Mouse (Mus musculus) CD4-positive, CD25-positive, alpha-beta regulatory T cell, adult 2 months (primary cell): ENCODE results near the gene Tada3.

ENCODE experiments used
- DNase-seq: peaks from one replicate; pipeline ENCODE4 v3.0.0-alpha.2; 2012; ENCODE audit warnings: low read depth, low spot score

Gene Tada3

DNA sequence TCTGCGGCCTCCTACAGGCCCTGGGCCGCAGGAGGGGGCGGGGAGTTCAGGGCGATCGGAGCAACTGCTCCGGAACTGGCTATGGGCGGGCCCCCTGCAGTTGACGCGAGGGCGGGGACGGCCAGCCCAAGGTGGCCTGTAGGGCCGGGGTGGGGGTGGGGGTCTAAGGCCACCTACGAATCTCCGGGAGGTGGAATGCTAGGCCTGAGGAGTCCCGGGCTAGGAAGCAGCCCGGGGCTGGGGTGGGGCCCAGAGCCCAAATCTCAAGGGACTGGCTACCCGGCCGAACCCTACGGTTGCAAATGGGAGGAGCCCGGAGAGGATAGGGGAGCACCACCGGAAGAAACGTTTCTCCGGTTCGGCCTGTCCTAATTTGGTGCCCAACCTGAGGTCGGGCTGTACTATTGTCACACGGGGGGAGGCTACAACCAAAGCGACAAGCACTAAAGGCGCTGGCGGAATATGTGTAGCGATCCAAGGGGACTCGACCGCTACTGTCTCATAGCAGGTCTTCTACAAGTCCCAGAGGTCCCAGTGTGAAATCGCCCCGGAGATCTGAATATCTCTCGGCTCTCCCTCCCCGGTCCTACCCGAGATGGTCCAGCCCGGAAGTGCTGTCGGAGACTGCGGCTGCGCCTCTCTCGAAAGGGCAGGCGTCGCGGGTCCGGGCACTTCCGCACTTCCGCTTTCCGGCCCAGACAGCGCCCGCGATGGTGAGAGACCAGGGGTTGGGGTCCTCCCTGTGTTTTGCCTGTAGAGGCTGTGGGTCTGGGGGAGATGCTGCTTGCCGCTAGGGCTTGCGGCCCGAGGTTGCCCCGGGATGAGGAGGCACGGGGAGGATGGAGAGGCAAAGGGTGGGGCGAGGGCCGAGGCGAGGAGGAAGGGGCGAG lies at the start of gene Tada3, which contains the start of gene Arpc4:
Gene Tada3 (minus strand): TSS at position 388 of the 890 bp plus-strand sequence.
Gene Arpc4 (plus strand): TSS at position 620 of the 890 bp plus-strand sequence.
- DNase-seq = peak; percentile 93

DNA sequence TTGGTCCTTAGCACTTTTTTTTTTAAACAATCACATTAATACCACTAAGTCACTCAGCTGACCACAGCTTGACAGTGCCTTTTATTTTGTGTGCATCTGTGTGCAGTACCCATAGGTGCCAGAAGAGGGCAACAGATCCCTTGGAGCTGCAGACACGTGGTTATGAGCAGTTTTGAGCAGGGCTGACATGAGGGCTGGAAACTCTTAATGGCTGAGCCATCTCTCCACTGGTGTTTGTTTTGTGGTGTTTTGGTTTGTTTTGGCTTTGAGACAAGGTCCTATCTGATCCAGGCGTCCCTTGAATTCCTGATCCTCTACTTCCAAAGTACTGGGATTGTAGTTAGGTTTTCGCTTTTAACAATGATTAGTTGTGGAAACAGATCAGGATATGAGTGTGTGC lies 49.7 kb upstream of the Tada3 start:
- DNase-seq = peak; percentile 70

DNA sequence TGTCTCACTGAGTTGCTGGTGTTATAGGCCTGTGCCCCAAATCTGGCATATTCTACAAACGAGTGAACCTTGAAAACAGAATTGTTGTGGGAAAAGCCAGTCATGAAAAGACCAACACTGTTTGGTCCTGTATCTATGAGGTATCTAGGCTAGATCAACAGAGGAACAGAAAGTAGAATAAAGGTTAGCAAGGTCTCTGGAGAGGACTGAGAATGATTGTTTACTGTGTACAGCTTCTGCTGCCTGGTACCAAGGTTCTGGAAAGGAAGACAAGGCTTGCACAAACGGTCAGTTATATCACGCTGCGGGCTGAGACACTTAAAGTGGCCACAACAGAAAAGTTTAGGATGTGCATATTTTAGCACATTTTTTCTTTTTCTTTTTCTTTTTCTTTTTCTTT lies 49.0 kb upstream of the Tada3 start:
- DNase-seq = no peak

DNA sequence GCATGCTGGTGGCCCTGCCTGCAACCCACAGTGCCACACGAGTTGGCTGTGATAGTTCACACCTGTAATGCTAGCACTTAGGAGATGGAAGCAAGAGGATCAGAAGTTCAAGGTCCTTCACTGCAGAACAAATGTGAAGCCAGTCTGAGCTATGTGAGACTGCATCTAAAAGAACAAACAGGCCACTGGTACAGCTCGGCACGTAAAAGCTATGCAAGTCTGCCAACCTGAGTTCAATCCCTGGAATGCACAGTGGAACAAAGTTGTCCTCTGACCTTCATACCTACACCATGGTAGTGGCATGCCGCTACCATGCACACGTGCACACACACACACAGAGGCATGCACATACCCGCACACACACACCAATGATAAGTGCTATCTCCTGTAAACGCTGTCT lies 46.5 kb upstream of the Tada3 start:
- DNase-seq = no peak

DNA sequence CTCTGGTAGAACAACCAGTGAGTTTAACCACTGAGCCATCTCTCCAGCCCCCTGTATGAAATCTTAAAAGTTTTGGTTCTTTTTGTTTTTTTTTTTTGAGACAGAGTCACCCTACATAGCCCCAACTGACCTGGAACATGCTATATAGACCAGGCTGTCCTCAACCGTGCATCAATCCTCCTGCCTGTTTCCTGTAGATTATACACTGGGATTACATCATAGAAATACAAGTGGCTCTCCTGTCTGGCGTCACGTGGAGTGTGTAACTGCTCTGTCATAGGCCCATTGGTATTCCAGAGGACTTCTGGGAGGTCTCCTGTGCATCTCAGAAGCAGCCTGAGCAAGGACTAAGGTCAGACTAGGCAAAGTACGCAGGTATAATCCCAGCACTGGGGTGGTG lies 45.3 kb upstream of the Tada3 start:
- DNase-seq = no peak

DNA sequence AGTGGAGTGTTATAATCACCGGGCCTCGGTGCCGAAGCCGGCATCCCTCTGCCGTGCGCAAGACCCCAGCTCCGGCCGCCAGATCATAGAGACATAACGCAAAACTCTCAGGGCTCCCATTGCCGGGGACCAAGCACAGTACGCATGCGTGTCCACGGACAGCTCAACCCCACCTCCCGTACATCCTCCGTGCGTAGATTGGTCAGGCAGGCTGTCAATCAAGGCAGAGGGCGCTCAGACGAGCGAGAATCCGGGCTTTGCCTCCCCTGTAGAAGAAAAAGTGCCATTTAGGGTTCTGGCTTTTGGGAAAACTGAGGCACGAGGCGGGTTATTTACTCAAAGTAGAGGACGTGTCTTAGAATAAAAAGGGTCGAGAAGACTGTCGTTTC lies 41.5 kb upstream of the Tada3 start, which contains the start of gene Rpusd3:
Gene Rpusd3 (minus strand): TSS at position 142 of the 389 bp plus-strand sequence.
- peak; percentile 100 for DNase-seq

DNA sequence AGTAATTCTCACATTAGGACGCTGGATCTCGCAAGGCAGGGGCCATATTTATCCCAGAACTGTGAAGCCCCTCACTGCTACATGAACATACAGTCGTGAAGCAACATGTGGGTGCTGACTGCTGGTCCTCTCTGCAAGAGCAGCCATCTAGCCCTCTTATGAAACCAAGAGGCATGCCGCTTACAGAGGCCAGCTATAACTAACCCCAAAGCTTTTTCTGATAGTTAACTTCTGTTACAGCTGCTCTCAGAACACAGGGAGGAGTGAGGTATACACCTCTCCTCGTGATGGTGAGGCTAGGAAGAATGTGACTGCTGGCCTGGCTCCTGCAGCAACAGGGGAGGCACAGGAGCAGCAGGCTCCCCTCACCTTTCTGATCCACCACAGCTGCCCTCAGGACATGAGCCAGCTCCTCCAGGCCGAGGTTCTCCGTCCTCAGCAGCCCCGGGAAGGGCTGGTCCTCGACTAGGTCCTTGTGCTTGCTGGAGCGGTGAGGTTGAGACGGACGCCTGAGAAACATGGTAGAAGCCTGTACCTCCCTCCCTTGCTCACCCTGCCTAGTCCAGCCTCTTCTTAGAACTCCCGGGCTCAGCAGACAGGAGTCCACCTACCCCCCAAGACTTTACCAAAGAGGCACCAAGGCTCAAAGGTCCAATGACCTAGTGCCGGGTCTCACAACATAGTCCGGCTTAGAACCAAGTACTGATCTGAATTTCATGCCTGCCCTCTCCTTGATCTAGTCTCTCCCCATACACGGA lies 40.9 kb upstream of the Tada3 start:
- no peak for DNase-seq

DNA sequence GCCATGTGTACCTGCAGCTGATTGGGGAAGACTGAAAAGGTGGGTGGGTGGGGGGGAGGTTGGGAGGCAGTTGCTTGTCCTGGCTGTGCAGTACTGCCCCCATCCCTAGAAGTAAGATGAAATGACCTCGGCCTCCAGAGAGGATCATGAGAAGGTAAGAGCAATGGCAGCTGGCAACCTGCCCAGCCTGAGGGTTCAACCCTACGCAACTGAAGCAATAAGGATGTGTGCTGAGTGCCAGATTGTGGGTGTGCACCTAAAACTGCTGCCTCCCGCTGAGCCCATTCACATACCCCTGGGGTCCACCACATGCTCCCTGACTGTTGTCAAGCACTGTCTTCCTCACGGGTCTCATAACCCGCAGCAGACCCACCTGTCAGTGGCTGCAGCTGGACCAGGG lies 38.7 kb upstream of the Tada3 start:
- DNase-seq = no peak

DNA sequence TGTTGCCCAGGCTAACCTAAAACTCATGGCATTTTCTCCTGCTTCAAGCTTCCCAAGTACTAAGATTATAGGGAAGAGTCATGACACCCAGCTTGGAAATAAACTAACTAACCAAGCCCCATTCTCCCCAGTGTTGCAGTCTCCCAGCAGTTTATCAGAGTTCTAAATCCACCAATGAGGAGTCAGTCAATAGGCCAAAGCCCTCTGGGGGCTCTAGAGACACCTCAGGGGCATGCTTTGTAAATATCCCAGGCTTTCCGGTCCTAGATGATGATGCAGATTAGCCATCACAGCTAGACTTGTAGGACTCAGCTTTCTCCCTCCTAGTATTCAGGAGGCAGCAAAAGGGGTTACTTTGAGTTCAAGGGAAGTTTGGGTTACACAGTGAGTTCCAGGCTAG lies 32.3 kb upstream of the Tada3 start:
- no peak for DNase-seq

DNA sequence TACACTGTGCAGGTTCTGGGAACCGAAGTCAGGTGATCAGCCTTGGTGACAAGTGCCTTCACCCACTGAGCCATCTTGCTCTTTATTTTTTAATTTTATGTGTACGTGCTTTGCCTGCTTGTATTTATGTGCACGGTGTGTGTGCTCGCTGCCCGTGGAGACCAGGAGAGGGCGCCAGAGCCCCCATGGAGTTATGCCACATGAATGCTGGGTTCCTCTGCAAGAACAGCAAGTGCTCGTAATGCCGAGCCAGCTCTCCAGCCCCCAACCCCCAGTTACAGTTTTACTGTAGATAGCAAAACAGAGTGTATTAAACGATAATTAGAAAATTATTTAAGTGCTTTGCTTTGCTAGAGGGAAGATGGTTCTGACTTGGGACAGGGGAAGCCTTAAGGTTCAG lies 29.0 kb upstream of the Tada3 start:
- peak; percentile 31 for DNase-seq

DNA sequence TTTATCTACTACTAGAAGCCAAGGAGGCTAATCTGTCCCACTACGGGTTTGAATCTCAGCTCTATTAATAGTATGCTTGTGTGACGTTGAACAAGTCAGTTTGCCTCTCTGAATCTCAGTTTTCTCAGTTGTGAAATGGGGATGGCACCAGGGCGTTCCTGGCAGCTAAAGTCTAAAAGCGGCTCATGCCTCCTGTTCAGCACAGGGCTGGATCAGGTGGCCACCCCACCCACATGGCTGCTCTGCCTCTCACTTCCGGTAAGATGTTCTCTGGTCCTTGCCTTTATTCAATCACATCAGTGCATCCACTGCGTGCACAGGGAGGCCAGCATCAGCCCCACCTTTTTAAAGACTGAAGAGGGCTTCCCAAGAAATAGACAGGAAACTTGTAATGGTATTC lies 27.8 kb upstream of the Tada3 start:
- no peak for DNase-seq

DNA sequence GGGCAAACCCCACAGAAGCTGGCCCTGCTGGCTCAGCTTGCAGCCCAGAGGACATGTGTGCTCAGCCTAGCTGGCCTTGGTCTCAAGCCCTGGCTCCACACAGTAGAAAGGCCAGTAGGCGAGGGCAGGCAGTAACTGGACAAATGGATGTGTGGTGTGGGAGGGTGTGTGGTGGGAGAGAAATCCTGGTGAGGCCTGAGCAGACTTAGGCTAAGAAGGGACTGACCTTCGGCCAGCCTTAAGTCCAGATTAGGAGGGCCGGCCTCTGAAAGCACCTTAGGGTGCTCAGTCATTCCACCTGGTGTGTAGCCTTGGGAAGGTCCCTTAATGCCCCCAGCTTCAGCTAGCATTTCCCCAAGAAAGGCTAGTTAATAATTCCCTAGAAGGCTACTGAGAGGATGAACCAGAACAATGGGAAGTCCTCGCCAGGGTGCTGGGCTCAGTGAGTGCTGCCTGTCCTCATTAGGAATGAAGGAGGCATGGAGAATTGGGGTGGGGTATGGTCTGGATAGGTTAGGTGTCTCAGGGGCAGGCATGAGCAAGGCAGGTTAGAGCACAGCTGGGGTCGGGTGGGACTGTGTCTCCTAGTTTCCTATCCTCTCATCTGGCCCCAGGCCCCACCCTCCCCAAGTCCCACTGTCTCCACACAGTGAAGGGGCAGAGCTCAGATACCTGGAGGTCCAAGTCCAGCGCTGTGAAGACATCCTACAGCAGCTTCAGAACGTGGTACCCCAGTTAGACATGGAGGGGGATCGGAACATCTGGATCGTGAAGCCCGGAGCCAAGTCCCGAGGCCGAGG lies 27.2 kb upstream of the Tada3 start:
- no peak for DNase-seq

DNA sequence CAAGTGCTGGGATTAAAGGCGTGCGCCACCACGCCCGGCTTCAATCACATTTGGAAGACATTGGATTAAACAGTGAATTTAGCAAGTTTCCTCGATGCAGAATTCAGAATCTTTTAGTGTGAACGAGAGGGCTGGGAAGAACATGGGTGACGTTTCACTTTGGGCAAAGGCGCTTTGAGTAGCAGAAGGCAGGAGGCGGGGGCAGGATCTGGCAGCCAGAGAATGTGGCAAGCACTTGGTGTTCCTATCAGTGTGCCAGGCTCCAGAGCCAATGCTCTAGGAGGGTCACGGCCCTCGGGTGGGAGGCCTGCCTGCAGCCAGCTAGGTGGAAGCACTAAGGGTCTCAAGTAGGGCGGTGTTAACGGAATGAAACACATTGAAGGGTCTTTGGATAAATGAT lies 24.4 kb upstream of the Tada3 start:
- DNase-seq = no peak

DNA sequence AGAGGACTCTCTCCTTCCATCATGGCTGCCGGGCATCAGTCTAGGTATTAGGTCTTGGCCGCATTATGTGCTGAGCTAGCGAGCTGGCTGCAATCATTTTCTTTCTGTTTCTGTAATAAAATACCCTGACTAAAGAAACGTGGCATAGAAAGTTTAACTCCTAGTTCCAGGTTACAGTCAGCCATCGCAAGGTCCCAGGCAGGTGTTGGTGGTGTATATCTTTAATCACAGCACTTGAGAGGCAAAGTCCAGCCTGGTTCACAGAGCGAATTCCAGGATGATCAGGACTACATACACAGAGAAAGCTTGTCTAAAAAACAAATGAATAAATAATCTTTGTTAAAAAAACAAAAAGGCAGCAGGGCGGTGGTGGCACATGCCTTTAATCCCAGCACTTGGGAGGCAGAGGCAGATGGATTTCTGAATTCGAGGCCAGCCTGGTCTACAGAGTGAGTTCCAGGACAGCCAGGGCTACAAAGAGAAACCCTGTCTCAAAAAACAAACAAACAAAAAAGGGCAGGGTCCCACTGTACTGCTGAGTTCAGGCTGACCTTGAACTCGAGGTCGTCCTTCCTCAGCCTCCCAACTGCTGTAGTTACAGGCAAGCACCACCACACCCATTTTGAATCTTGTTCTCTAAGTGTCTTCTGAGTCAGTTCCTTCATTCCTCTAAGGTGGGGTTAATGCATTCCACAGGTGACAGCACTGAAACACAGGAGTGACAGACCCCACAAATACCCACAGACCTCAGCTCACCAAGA lies 18.8 kb upstream of the Tada3 start:
- DNase-seq = no peak

DNA sequence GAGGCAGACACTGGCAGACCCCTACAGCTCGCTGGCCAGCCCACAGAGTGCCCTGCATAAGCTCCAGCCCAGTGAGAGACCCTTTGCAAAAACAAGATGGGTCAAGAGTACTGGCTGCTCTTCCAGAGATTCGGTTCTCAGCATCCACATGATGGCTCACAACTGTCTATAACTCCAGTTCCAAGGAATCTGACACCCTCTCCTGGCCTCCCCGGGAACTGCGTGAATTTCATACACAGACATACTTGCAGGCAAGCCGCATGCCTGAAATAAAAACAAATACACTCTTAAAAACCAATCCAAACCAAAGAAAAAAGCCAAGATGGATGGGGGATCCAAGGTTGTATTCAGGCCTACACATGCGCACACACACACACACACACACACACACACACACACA lies 17.8 kb upstream of the Tada3 start:
- DNase-seq = no peak

DNA sequence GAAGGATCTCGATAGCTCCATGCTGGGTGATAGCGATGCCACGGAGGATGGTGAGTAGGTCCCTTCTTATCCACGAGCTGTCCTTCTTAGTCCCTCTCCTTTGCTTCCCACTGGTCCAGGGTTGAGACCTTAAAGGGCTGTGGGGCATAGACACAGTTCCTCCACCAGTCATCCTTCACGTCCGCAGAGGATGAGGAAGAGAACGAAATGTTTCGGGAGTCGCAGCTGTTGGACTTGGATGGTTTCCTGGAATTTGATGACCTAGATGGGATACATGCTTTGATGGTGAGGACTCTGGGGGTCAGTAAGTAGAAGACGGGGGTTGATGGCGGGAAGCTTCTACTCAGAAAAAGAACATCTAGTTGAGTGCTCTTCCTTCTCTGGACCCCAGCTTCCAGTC lies 17.1 kb upstream of the Tada3 start:
- no peak for DNase-seq

DNA sequence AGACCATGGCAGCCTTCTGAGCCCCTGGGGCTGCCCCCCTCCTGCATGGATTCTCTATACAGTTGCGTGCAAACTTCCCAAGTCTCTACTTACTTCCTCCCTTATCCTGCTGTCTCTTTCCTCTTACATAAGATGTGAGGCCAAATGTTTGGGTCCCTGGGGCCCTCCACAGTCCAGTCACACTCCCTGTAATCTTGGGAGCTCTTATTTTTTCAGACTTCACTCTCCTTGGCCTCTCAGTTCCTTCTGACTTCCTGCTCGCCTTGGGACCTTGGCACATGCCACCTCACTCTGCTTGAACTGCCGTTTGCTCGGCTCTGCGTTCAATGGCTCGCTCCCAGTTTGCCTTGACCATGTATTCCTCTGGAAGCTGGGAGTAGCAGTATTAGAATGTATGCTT lies 16.3 kb upstream of the Tada3 start:
- DNase-seq = no peak

DNA sequence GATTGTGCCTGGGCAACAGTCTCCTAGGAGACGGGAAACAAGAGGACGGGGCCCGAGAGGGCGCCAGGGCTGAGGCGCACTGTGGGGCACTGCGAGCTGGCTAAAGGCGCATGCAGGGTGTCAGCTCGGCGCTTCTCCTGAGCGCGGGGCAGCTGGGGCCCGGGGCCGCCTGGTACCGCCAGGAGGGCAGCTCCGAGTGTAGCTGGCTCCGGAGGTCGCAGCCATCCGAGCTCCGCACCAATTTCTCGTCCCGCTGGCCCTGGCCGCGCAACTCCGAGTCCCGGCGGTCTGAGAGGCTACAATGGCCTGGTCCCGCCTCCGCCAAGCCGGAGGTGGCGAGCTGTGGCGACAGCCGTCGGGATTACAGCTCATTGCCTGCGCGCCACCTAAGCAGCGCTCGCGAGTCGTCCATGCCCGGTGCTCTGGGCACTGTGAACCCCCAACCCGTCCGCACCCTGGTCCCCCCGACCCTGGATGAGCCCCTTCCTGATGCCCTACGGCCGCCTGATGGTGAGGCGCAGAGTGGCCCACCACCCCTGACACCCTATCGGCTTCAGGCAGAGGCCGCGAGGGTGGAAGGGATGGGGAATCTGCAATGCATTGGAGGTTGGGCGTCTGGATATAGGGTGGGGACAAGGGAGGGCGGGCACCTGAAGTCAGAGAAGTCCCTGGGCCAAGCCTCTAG lies 14.8 kb upstream of the Tada3 start:
- DNase-seq = no peak

DNA sequence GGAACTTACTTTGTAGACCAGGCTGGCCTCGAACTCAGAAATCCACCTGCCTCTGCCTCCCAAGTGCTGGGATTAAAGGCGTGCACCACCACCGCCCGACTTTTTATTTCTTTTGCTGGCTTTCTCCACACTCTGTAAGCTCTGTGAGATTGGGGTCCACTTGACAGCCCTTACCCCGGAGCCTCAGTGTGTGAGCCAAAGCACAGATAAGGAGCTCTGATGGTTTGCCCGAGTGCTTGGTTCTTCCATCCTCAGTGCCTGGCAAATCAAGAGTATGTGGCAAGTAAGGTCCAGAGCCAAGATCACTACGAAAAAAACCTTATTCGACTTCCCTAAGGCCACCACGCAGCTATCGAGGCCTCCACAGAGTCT lies 14.3 kb upstream of the Tada3 start:
- no peak for DNase-seq

DNA sequence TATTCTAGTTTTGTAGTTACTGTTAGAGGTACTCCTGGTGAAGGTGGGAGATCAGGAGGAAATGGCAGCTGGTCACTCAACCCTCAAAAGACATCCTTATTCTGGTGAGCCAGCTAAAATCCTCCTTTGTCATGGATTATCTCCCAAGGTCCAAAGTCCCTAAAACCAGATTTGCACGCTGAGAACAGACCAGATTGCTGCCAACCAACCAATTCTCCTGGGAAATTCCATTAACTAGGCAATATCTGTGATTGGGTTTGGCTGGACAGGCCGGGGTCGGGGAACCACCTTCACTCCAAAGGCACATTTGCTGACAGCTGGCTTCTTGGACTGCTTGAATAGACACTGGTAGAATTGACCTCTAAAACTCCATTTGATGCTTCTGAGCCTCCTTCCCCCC lies 13.0 kb upstream of the Tada3 start:
- no peak for DNase-seq

DNA sequence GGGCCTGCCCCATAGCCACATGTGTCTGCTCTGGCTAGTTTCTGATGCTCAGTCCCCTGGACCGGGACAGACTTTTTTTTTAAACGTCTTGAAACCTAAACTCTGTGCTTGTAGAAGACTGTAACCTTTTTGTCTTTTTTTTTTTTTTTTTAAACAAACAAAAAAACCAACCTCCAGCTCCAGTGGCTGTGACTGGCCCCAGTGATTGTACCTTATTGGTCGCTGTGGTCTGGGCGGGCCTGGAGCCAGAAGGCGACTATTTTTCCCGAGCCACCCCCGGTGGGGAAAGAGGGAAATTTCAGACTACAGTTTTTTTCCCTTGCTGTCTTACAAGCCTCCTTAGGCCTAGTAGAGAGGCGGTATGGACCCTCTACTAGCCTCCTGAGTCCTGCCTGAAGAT lies 11.3 kb upstream of the Tada3 start, which contains the start of gene Ttll3:
Gene Ttll3 (plus strand): TSS at position 301 of the 400 bp plus-strand sequence.
- DNase-seq = no peak
